Mouse (Mus musculus) B cell, adult 2 months (primary cell): Measurements from ENCODE around the gene Cdkn2d.
"Not testable (repeated sequence)": the region's sequence is repeated elsewhere in the genome, so short reads cannot be mapped to it uniquely, and the experiment has no call there.

Experiments used
- DNase-seq, 2 experiments: peaks; one replicate each; pipeline ENCODE4 v3.0.0; 2022

The Cdkn2d gene

GRCm38 (mm10) chr9:21274336-21274735 is 16.9 kb downstream of the Cdkn2d start:
- DNase-seq, result no peak

- no peak for DNase-seq
Observed at GRCm38 (mm10) chr9:21273520-21274228, 17.5 kb downstream of the Cdkn2d start.

GRCm38 (mm10) chr9:21273094-21273493 is 18.1 kb downstream of the Cdkn2d start:
- no peak for DNase-seq

- no peak for DNase-seq
Observed at GRCm38 (mm10) chr9:21272391-21272790, 18.8 kb downstream of the Cdkn2d start.

GRCm38 (mm10) chr9:21269590-21269989 is 21.6 kb downstream of the Cdkn2d start:
- DNase-seq, result not testable (repeated sequence)

- no peak for DNase-seq
Observed at GRCm38 (mm10) chr9:21268305-21268704, 22.9 kb downstream of the Cdkn2d start.

GRCm38 (mm10) chr9:21266889-21267288 is 24.3 kb downstream of the Cdkn2d start:
- no peak for DNase-seq

- DNase-seq, result no peak
Observed at GRCm38 (mm10) chr9:21265611-21266010, 25.6 kb downstream of the Cdkn2d start.

- peak; percentile 98 for DNase-seq
Observed at GRCm38 (mm10) chr9:21265000-21265561, 26.1 kb downstream of the Cdkn2d start, which contains the start of gene Atg4d. Atg4d (plus strand) TSS chr9:21265293.

GRCm38 (mm10) chr9:21264272-21264999 is 26.8 kb downstream of the Cdkn2d start:
- DNase-seq, result no peak

- DNase-seq, result no peak
Observed at GRCm38 (mm10) chr9:21261831-21262230, 29.4 kb downstream of the Cdkn2d start.

GRCm38 (mm10) chr9:21260491-21261040 is 30.6 kb downstream of the Cdkn2d start:
- DNase-seq, result no peak

- DNase-seq, result not testable (repeated sequence)
Observed at GRCm38 (mm10) chr9:21256349-21256748, 34.9 kb downstream of the Cdkn2d start.

- no peak for DNase-seq
Observed at GRCm38 (mm10) chr9:21254690-21255089, 36.5 kb downstream of the Cdkn2d start.

GRCm38 (mm10) chr9:21251116-21251735 is 40.0 kb downstream of the Cdkn2d start:
- no peak for DNase-seq

- DNase-seq, result no peak
Observed at GRCm38 (mm10) chr9:21250509-21250908, 40.7 kb downstream of the Cdkn2d start.

- no peak for DNase-seq
Observed at GRCm38 (mm10) chr9:21249629-21250508, 41.3 kb downstream of the Cdkn2d start.

- no peak for DNase-seq
Observed at GRCm38 (mm10) chr9:21248326-21248725, 42.9 kb downstream of the Cdkn2d start, which contains the start of gene S1pr5. S1pr5 (minus strand) TSS chr9:21248443.

GRCm38 (mm10) chr9:21246342-21246741 is 44.9 kb downstream of the Cdkn2d start:
- DNase-seq, result no peak

GRCm38 (mm10) chr9:21245113-21245487 is 46.1 kb downstream of the Cdkn2d start:
- no peak for DNase-seq

- DNase-seq, result peak in 1 of 2 experiments; percentile 46
Observed at GRCm38 (mm10) chr9:21244428-21245112, 46.6 kb downstream of the Cdkn2d start.
